Mouse (Mus musculus) cerebellum, adult (tissue): ENCODE data around the gene 2010111I01Rik.
A peak's percentile ranks its signal among the peaks of the same experiment; 100 is the strongest.
"Not testable (repeated sequence)": the region's sequence is repeated elsewhere in the genome, so short reads cannot be mapped to it uniquely, and the experiment has no call there.

Source experiments
- ATAC-seq: cut with Nextera tagmentation; 2 replicates; pipeline ENCODE4 v1.9.2; 2017; ENCODE audit warnings: mild to moderate bottlenecking, moderate library complexity, mixed read lengths; ENCODE audit not compliant: insufficient number of reproducible peaks, low FRiP score, low TSS enrichment

The 2010111I01Rik gene

GRCm38 (mm10) chr13:63234520-63234919, 269.8 kb downstream of the 2010111I01Rik start:
- not testable (repeated sequence) for ATAC-seq

DNA sequence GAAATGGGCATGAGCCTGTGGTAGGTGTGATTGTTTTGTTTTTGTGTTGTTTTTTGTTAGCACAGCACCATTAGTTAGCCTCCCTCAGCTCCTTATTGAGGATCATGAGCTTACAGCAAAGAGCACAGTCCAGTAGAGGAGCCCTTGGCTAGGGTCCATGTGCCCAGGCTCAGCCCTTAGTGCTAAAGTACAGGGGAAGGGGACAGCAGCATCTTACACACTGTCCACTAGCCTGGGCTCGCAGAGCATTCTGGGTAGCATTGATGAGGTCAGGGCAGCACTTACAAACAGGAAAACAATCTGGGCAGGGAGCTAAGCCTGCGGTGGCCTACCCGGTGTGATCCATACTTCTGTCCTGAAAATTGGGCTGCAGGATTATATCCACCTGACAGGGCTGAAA, 270.9 kb downstream of the 2010111I01Rik start:
- ATAC-seq = no peak

- no peak for ATAC-seq
Observed at GRCm38 (mm10) chr13:63236159-63236893, 271.6 kb downstream of the 2010111I01Rik start.

GRCm38 (mm10) chr13:63238045-63238444, 273.4 kb downstream of the 2010111I01Rik start:
- no peak for ATAC-seq

DNA sequence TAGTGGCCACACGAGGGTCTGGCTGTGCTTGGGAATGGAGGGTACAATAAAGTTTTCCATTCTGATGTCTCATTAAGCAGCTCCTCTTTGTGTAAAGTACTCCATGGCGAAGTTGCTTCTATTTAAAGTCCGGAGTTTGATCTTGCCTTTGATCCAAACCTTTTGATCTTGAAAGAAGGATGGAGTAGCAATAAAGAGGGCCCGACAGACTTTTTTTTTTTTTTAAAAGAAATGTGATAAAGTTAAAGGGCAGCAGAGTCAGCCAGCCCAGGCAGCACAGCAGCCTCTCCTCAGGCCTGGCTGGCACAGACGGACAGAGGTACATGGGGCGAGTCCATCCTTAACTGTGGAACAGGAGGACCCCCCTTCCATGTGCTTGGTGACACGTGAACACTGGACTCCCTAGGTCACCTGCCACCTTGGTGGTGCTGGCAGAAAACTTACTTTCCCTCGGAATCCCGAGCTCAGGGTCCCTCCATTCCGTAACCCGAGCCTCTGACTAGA, 274.7 kb downstream of the 2010111I01Rik start:
- ATAC-seq = peak; percentile 22

DNA sequence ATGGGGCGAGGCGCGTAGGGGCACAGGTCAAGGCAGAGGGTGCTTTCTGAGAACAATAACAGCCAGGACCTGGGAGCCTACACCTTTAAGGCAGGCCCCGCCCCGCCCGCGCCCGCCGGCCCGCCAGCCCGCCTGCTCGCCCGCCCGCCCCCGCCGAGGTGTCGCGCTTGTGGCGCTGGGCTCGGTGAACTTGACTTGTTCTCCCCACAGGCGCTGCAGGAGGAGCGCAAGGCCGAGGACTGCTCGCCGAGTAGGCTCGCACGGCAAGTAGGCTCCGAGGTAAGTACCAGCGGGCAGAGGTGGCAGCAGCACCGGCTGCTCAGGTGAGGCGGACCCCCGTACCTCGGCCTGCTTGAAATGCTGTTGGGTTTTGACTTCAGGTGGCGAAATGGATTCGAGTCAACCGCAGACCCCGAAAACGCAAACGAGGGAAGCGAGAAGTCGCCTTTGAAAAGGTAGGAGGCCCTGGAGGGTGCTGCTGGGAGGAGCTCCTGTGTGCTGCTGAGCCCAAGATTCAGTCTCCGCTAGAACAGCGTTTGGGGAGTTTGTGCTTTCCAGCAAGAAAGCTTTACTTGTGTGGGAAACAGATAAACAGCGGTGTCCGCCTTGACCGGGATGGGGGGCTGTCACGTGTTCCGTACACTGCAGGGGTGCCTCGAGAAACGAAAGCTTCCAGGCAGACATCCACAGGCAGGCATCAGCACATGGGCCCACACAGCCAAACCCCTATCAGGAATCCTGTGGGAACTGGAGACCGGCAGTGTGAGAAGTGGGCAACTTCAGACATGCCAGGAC, 275.4 kb downstream of the 2010111I01Rik start:
- peak; percentile 77 for ATAC-seq

DNA sequence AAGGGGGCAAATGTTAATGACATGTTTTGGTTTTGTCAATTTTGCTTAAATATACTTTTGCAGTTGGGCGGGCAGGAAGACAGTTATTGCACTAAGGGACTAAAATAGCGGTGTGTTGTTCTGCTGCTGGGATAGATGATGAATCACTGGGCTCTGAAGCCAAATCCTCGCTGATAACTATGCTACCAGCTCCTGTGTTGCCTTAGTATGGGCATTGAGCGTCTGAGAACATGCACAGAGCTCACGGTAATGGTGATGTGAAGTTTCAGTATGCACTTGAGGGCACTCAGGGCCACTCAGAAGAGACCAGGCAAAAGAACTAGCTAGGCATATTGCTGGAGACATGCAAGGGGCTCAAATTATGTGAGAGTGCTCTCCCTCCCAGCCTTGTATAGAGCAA, 276.1 kb downstream of the 2010111I01Rik start:
- ATAC-seq = no peak

GRCm38 (mm10) chr13:63241665-63242064, 277.0 kb downstream of the 2010111I01Rik start:
- no peak for ATAC-seq

DNA sequence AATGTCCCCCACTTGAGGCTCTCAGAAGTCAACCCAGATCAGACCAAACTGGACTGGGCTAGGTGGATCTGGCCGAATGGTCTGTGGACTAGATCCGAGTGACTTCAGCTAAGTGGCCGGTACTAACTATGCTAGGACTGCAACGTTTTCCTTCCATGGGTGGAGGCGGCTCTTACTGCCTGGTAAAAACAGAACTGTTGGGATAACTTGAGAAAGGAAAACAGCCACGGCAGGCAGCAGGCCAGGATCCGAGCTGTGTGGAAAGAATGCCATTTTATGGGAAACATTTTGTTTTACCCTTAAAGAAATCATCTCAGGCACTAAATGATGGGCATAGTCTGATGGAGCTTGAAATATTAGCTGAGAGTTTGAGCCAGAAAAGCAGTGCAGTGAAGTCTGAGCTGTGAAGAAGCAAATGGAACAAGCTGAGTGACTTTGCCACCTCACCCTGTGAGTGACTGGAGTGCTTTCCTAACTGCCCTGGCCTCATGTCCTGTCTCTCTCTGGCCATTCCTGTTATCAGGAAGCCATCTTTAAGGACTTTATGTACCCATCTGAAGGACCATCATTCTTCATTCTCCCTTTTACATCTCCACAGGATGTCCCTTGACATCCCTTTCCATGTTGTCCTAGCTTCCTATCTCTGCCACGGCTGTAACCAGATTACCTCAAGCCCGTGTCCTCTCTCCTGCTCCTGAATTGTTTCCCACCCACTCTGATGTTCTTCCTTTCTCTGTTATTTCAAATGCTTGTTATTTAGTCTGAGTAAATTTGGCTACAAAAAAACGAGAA, 277.9 kb downstream of the 2010111I01Rik start:
- ATAC-seq = no peak

- ATAC-seq = no peak
Observed at GRCm38 (mm10) chr13:63243586-63243985, 278.9 kb downstream of the 2010111I01Rik start.

- no peak for ATAC-seq
Observed at GRCm38 (mm10) chr13:63244425-63244824, 279.7 kb downstream of the 2010111I01Rik start.

DNA sequence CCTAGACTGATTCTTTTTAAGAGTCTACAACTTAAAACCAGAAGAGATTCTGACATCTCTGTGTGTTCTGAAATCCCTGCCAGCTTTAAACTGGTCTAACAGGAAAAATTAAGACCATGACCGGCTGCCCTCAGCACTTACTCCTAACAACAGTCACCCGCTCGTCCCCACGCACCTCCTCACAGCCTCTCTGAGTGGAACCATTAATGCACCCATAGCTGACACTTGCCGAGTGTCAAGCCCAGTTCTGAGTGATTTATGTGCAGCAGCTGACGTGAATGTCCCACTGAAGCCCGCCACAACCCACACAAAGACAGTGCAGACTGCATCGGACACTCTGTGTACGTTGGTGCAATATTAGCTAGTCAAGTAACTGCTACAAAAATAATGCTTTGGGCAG, 280.5 kb downstream of the 2010111I01Rik start:
- no peak for ATAC-seq

DNA sequence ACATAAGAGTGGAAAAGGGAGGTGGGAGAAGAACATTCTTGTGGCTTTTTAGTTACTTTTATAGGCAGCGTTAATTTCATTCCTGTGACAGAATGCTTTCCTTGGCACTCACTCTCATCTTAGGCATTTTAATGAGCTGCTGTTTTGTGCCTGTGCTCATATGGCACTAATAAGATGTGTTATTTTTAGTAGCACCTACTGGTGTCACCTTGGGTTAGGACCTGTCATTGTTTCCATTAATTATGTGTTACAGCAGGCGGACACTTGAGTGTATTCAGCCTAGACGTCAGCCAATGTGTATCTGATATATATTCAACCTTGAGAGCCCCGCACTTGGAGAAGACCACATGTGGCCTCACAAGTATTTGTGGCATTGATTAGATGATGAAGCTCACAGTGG, 281.1 kb downstream of the 2010111I01Rik start:
- ATAC-seq = no peak

- no peak for ATAC-seq
Observed at GRCm38 (mm10) chr13:63246332-63246940, 281.7 kb downstream of the 2010111I01Rik start.

GRCm38 (mm10) chr13:63247041-63247440, 282.3 kb downstream of the 2010111I01Rik start:
- ATAC-seq = no peak

DNA sequence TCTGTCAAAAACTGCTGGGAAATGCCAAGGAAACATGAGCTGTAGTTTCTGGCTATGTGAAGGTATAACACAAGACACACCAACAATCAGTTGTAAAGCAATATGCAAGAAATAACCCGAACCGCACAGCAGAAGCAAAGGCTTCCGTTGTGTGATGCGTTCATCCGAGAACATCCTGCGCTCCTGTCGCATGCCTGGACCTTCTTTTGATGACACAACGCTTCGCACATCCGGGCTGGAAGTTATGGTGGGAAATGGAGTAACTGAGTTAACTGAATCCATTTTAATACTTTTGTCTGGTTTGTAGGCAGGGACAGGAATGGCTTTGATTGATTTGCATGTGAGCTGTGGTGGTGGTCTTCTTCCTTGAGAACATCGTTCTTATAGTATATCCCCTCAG, 282.9 kb downstream of the 2010111I01Rik start:
- no peak for ATAC-seq

DNA sequence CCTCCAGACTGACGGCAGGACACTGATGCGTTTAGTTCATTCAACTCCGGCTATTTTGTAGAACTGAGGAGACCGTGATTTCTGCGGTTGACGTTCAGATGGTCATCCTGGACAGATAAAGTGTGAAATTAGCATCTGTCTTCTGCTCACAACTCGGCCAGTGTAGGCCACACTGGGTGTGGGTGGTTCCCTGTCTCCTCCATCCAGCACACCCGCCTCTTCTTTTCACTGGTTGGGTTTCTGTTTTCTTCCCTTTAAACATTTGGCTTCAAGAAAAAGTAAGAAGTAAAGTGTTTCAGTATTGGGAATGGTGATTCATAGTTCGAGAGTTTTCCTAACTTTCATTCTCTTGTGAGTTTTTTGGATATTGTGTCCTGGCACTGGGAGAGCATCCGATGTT, 283.6 kb downstream of the 2010111I01Rik start:
- no peak for ATAC-seq

DNA sequence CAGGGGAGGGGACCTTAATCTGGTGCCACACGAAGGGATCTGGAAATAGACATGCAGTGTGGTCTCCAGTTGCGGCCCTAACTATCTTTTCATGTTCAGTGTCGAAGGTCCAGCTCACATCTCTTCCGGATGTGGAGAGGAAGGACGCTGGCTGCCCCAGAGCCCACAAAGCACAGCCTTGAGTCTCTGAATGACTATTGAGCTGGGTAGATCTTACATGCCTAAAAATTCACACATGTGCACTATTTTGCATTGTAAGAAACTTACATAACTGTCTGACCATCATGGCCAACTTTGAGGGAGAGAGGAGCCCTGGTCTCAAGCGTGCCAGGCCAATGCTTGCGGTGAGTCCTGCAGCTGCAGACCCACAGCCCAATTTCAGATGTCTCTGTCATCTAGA, 284.5 kb downstream of the 2010111I01Rik start:
- ATAC-seq = no peak

- ATAC-seq = no peak
Observed at GRCm38 (mm10) chr13:63249741-63250431, 285.2 kb downstream of the 2010111I01Rik start.
